12 mouse cellular contexts compared by ENCODE assay signal in the genomic region with DNA sequence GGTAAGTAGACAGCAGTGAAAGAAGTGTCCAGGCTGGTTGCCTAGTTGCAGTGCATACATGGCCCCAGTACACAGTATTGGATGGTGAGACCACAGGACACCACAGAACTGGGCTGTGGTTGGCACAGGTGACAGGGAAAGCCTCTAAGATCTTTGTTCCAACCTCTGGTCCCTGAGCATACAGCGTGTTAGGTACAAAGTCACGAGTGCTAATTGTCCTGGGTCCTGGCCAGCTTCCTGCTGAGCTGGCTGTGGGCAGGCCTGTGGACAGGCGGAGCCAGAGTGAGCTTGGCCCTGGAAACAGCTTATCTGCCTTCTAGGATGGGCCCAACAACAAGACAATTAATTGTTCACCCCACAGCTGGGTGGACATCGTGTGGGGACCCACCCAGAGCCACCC. TPM values are rescaled to one million over a fixed set of nuclear protein-coding genes. Genes with fewer than 3 reads are reported as not detected.
DNase-seq lines count a peak whose midpoint lies in the region; ATAC-seq and TF ChIP-seq lines count a peak whose summit lies in the region.
"Had no signal": no experiment of that assay in that cellular context is flagged by ENCODE, and none has a peak within 500 bp of the region (broad histone marks: within the 10 kb centered on the region; RNA-seq: fewer than 3 reads in every experiment).

No protein-coding gene starts in this region.

- no peak; the same call in 1 of the 2 replicates for TF ChIP-seq POLR2A in small intestine, adult 2 months (IDR thresholded peaks at IDR 0.05; ENCODE audit: low read depth, low read length)

- H3K27me3 ChIP-seq in neural tube, embryonic 12.5 days (replicated peaks), result no peaks in the 10 kb centered on the region
- no peaks in the 10 kb centered on the region for H3K27me3 ChIP-seq in neural tube, embryonic 15.5 days (replicated peaks)
- H3K27me3 ChIP-seq in hindbrain, postnatal 0 days (ENCODE audit: insufficient read depth, low read length), result no peaks in the 10 kb centered on the region
- no peaks in the 10 kb centered on the region for H3K27me3 ChIP-seq in small intestine, adult 2 months (ENCODE audit: control insufficient read depth, insufficient read depth, low read length)

- no peak overlapping the region for H3K4me2 ChIP-seq in neural tube, embryonic 12.5 days (replicated peaks)
- no peak overlapping the region for H3K4me2 ChIP-seq in neural tube, embryonic 15.5 days
- no peak overlapping the region for H3K4me2 ChIP-seq in hindbrain, postnatal 0 days (ENCODE audit: low read depth, low read length)
- H3K4me2 ChIP-seq: lung, embryonic 14.5 days had no signal

- no peaks in the 10 kb centered on the region for H3K9me3 ChIP-seq in neural tube, embryonic 12.5 days
- no peaks in the 10 kb centered on the region for H3K9me3 ChIP-seq in neural tube, embryonic 15.5 days (replicated peaks)
- H3K9me3 ChIP-seq in hindbrain, postnatal 0 days (ENCODE audit: low read length), result no peaks in the 10 kb centered on the region

- H3K4me1 ChIP-seq in neural tube, embryonic 12.5 days, result peaks cover 17% of the 10 kb centered on the region; the same call in 1 of the 2 replicates
- no peaks in the 10 kb centered on the region for H3K4me1 ChIP-seq in neural tube, embryonic 15.5 days
- H3K4me1 ChIP-seq in hindbrain, postnatal 0 days (ENCODE audit: insufficient read depth, low read length), result no peaks in the 10 kb centered on the region
- H3K4me1 ChIP-seq in small intestine, adult 2 months (ENCODE audit: control insufficient read depth, insufficient read depth, insufficient read length, low read length), result peaks cover 33% of the 10 kb centered on the region

- H3K4me3 ChIP-seq in neural tube, embryonic 12.5 days, result no peak overlapping the region
- no peak overlapping the region for H3K4me3 ChIP-seq in neural tube, embryonic 15.5 days (replicated peaks)
- no peak overlapping the region for H3K4me3 ChIP-seq in hindbrain, postnatal 0 days (ENCODE audit: low read length)
- H3K4me3 ChIP-seq in small intestine, adult 2 months (ENCODE audit: low read depth, low read length), result no peak overlapping the region

- H3K9ac ChIP-seq in neural tube, embryonic 12.5 days, result no peak overlapping the region
- no peak overlapping the region for H3K9ac ChIP-seq in neural tube, embryonic 15.5 days (replicated peaks)
- H3K9ac ChIP-seq in hindbrain, postnatal 0 days (replicated peaks; ENCODE audit: low read length), result no peak overlapping the region
- H3K9ac ChIP-seq: lung, embryonic 14.5 days had no signal

- WGBS in neural tube, embryonic 12.5 days, result 61% methylated on average over 4 of the region's 4 CpGs
- 43% methylated on average over 4 of the region's 4 CpGs for WGBS in neural tube, embryonic 15.5 days
- WGBS in hindbrain, postnatal 0 days, result 32% methylated on average over 4 of the region's 4 CpGs
- WGBS in small intestine, adult 2 months, result 12% methylated on average over 4 of the region's 4 CpGs

- H3K27ac ChIP-seq in neural tube, embryonic 12.5 days, result no peak overlapping the region
- no peak overlapping the region for H3K27ac ChIP-seq in neural tube, embryonic 15.5 days (replicated peaks)
- H3K27ac ChIP-seq in hindbrain, postnatal 0 days, result no peak overlapping the region
- peak overlapping the region; percentile 98 for H3K27ac ChIP-seq in small intestine, adult 2 months (ENCODE audit: insufficient read depth, low read depth, low read length)

- DNase-seq in adrenal gland, postnatal 14 days, result peak; percentile 34
- no peak for DNase-seq in adrenal gland, postnatal 25 days
- peak; percentile 60 for DNase-seq in hindbrain, postnatal 0 days (ENCODE audit: low spot score)
- no peak for DNase-seq in gastrocnemius, adult 8-10 months (ENCODE audit: low spot score in 2 of 2)
- no peak for DNase-seq in T-cell, adult 2 months (ENCODE audit: low spot score)
- DNase-seq: B cell, adult 2 months; lung, embryonic 14.5 days; thymus, postnatal 36 days had no signal

- TF ChIP-seq CTCF in hindbrain, postnatal 0 days (IDR thresholded peaks at IDR 0.05; ENCODE audit: low read depth), result no peak
- no peak for TF ChIP-seq CTCF in small intestine, adult 2 months (IDR thresholded peaks at IDR 0.05; ENCODE audit: extremely low read depth, insufficient read length, insufficient replicate concordance, low read depth, low read length)

- H3K36me3 ChIP-seq in neural tube, embryonic 12.5 days, result no peaks in the 10 kb centered on the region
- no peaks in the 10 kb centered on the region for H3K36me3 ChIP-seq in neural tube, embryonic 15.5 days
- H3K36me3 ChIP-seq in hindbrain, postnatal 0 days (ENCODE audit: insufficient read depth, low read length), result no peaks in the 10 kb centered on the region
- peaks cover 61% of the 10 kb centered on the region for H3K36me3 ChIP-seq in small intestine, adult 2 months (ENCODE audit: control insufficient read depth, insufficient read depth, low read length)

- 0 out of 2 replicates have a peak, but pooled peaks have one; percentile 9 for ATAC-seq in neural tube, embryonic 12.5 days (ENCODE audit: low FRiP score, low read depth)
- ATAC-seq in neural tube, embryonic 15.5 days (ENCODE audit: low FRiP score), result no peak
- peak; percentile 31; the same call in 1 of the 2 replicates for ATAC-seq in hindbrain, postnatal 0 days

RNA-seq across cellular contexts. Expression of a gene that starts 16.0 kb away (rescaled TPM):
- 0.85 and 1.1 TPM in 2 replicates for total RNA-seq in adrenal gland, postnatal 14 days (2021)
- total RNA-seq in adrenal gland, postnatal 25 days (2021), result 1.6 and 2.7 TPM in 2 replicates
- polyA plus RNA-seq in neural tube, embryonic 12.5 days (2016; fragmentation: Nextera tagmentation; extraction: Ambion mirVana), result 0.47 and 0.56 TPM in 2 replicates
- polyA plus RNA-seq in neural tube, embryonic 15.5 days (2015; fragmentation: Nextera tagmentation; extraction: Ambion mirVana), result 0.27 and 1.1 TPM in 2 replicates
- 0.11 and 0.21 TPM in 2 replicates for total RNA-seq in hindbrain, postnatal 0 days (2014; rRNA removed)
- 0.10 TPM in 2 replicates for polyA plus RNA-seq in hindbrain, postnatal 0 days (2015; fragmentation: Nextera tagmentation; extraction: Ambion mirVana)
- 15.8 and 33.8 TPM in 2 replicates for polyA plus RNA-seq in small intestine, adult 2 months (2012; rRNA removed)
- total RNA-seq in gastrocnemius, adult 8-10 months (2022), result 1 to 10 TPM in 1 of 4 experiments, under 1 TPM in 3; 0.36 to 1.0 (median 0.77) TPM

RNA-seq across cellular contexts. Expression of a gene that starts 20.7 kb away (rescaled TPM):
- total RNA-seq in adrenal gland, postnatal 14 days (2021), result not detected in 2 replicates
- not detected in 2 replicates for total RNA-seq in adrenal gland, postnatal 25 days (2021)
- not detected in 2 replicates for polyA plus RNA-seq in neural tube, embryonic 12.5 days (2016; fragmentation: Nextera tagmentation; extraction: Ambion mirVana)
- polyA plus RNA-seq in neural tube, embryonic 15.5 days (2015; fragmentation: Nextera tagmentation; extraction: Ambion mirVana), result not detected in 2 replicates
- 0.21 TPM in 1 of 2 replicates, not detected in the other for total RNA-seq in hindbrain, postnatal 0 days (2014; rRNA removed)
- polyA plus RNA-seq in hindbrain, postnatal 0 days (2015; fragmentation: Nextera tagmentation; extraction: Ambion mirVana), result 0.19 and 0.20 TPM in 2 replicates
- not detected in 2 replicates for polyA plus RNA-seq in small intestine, adult 2 months (2012; rRNA removed)
- total RNA-seq in gastrocnemius, adult 8-10 months (2022), result not detected
- polyA plus RNA-seq: lung, embryonic 14.5 days; neural tube, embryonic 14.5 days had no signal

RNA-seq across cellular contexts. Expression of a gene that starts 46.9 kb away (rescaled TPM):
- total RNA-seq in adrenal gland, postnatal 14 days (2021), result 12.3 and 27.0 TPM in 2 replicates
- 9.4 and 10.9 TPM in 2 replicates for total RNA-seq in adrenal gland, postnatal 25 days (2021)
- 9.2 and 10.1 TPM in 2 replicates for polyA plus RNA-seq in neural tube, embryonic 12.5 days (2016; fragmentation: Nextera tagmentation; extraction: Ambion mirVana)
- 9.4 and 14.4 TPM in 2 replicates for polyA plus RNA-seq in neural tube, embryonic 15.5 days (2015; fragmentation: Nextera tagmentation; extraction: Ambion mirVana)
- total RNA-seq in hindbrain, postnatal 0 days (2014; rRNA removed), result 7.4 and 11.9 TPM in 2 replicates
- 7.7 and 8.1 TPM in 2 replicates for polyA plus RNA-seq in hindbrain, postnatal 0 days (2015; fragmentation: Nextera tagmentation; extraction: Ambion mirVana)
- polyA plus RNA-seq in small intestine, adult 2 months (2012; rRNA removed), result 3.4 and 7.7 TPM in 2 replicates
- 1 to 10 TPM; 2.2 to 3.7 (median 3.2) TPM for total RNA-seq in gastrocnemius, adult 8-10 months (2022)

Comparison
In these comparisons a context has a peak if more than half of its experiments do, and no peak if none do; other contexts are left out.
1. DNase-seq: peak in adrenal gland, postnatal 14 days (single experiment) and hindbrain, postnatal 0 days (single experiment); none in adrenal gland, postnatal 25 days (single experiment), gastrocnemius, adult 8-10 months (0 of 2) and T-cell, adult 2 months (single experiment).